Mouse (Mus musculus): Measurements from ENCODE around the gene Med24.

- TF ChIP-seq CTCF (IDR thresholded peaks at IDR 0.05; ENCODE audit: extremely low read depth, insufficient read depth, low read length) = no peak
- TF ChIP-seq POLR2A (IDR thresholded peaks at IDR 0.05; ENCODE audit: extremely low read depth, insufficient read depth, low read length) = no peak
Observed at GRCm38 (mm10) chr11:98776052-98776764, 47.0 kb upstream of the Med24 start.
